Mouse (Mus musculus) stomach, embryonic 15.5 days (tissue): ENCODE results near the gene Gls2. TPM values are rescaled to one million over a fixed set of nuclear protein-coding genes. Genes with fewer than 3 reads are reported as not detected.
A peak's percentile ranks its signal among the peaks of the same experiment; 100 is the strongest.

Experiments
- ATAC-seq: fragments of 200-750 bp; cut with Nextera tagmentation; 2 replicates; pipeline ENCODE4 v1.8.0; 2017; ENCODE audit warnings: low read depth, moderate number of reproducible peaks, moderate TSS enrichment; ENCODE audit not compliant: insufficient read depth, low FRiP score
- H3K27ac ChIP-seq: fragments of 300-500 bp; sonication (generic); 2 replicates; pipeline ENCODE4 v1.5.1; 2015; ENCODE audit warnings: mild to moderate bottlenecking, inconsistent platforms
- H3K27me3 ChIP-seq: fragments of 300-500 bp; sonication (generic); replicated peaks from 2 replicates; pipeline ENCODE4 v1.6.1; 2015; ENCODE audit warnings: inconsistent platforms
- H3K36me3 ChIP-seq: fragments of 300-500 bp; sonication (generic); 2 replicates; pipeline ENCODE4 v1.6.1; 2015; ENCODE audit warnings: inconsistent platforms
- H3K4me1 ChIP-seq: fragments of 300-500 bp; sonication (generic); 2 replicates; pipeline ENCODE4 v1.6.1; 2015; ENCODE audit warnings: inconsistent platforms
- H3K4me2 ChIP-seq: fragments of 300-500 bp; sonication (generic); 2 replicates; pipeline ENCODE4 v1.6.1; 2015; ENCODE audit warnings: mild to moderate bottlenecking, inconsistent platforms
- H3K4me3 ChIP-seq: fragments of 300-500 bp; sonication (generic); replicated peaks from 2 replicates; pipeline ENCODE4 v1.5.1; 2015; ENCODE audit warnings: inconsistent platforms
- H3K9ac ChIP-seq: fragments of 300-500 bp; sonication (generic); 2 replicates; pipeline ENCODE4 v1.6.1; 2015; ENCODE audit warnings: inconsistent platforms
- H3K9me3 ChIP-seq: fragments of 300-500 bp; sonication (generic); 2 replicates; pipeline ENCODE4 v1.6.1; 2016; ENCODE audit warnings: inconsistent platforms
- WGBS: fragments of 180-500 bp; shearing (Covaris S2); methylation state at CpG from one replicate; pipeline ENCODE4 v1.1.7; 2015; 5-methylcytosine and 5-hydroxymethylcytosine counted together
- polyA plus RNA-seq: library from polyadenylated mRNA; unstranded; fragments of >200 nt; fragmentation: Nextera tagmentation; extraction: Ambion mirVana; gene quantifications from 2 replicates; pipeline ENCODE4 v1.2.1, GENCODE M21; 2015

Gene Gls2
- polyA plus RNA-seq, 1 experiment from 2014 or later, result 4.3 TPM

GRCm38 (mm10) chr10:128239140-128239539 lies 44.9 kb downstream of the Gls2 start:
- Histone ChIP-seq H3K4me2 (no peak overlapping the region), H3K9me3 (no peaks in the 10 kb centered on the region), H3K36me3 (peaks cover 34% of the 10 kb centered on the region), H3K4me3 (no peak overlapping the region), H3K27me3 (no peaks in the 10 kb centered on the region), H3K27ac (no peak overlapping the region), H3K9ac (no peak overlapping the region), H3K4me1 (no peaks in the 10 kb centered on the region)
- WGBS, result 91% methylated on average over 4 of the region's 4 CpGs
- no peak for ATAC-seq

- Histone ChIP-seq H3K4me1 (no peaks in the 10 kb centered on the region), H3K4me3 (no peak overlapping the region), H3K36me3 (peaks cover 40% of the 10 kb centered on the region), H3K27me3 (no peaks in the 10 kb centered on the region), H3K9ac (no peak overlapping the region), H3K27ac (no peak overlapping the region), H3K9me3 (no peaks in the 10 kb centered on the region), H3K4me2 (no peak overlapping the region)
- ATAC-seq, result no peak
- 79% methylated on average over 18 of the region's 18 CpGs for WGBS
Observed at GRCm38 (mm10) chr10:128240131-128240530, 45.9 kb downstream of the Gls2 start.

- no peak overlapping the region for H3K4me2 ChIP-seq
- no peak overlapping the region for H3K27ac ChIP-seq
- 91% methylated on average over 8 of the region's 8 CpGs for WGBS
- no peak overlapping the region for H3K9ac ChIP-seq
- no peaks in the 10 kb centered on the region for H3K4me1 ChIP-seq
- no peaks in the 10 kb centered on the region for H3K9me3 ChIP-seq
- peaks cover 62% of the 10 kb centered on the region for H3K36me3 ChIP-seq
- no peak for ATAC-seq
- no peak overlapping the region for H3K4me3 ChIP-seq
- H3K27me3 ChIP-seq, result no peaks in the 10 kb centered on the region
Observed at GRCm38 (mm10) chr10:128243252-128243651, 49.0 kb downstream of the Gls2 start.

GRCm38 (mm10) chr10:128244121-128244520 lies 49.9 kb downstream of the Gls2 start:
- Histone ChIP-seq H3K4me1 (no peaks in the 10 kb centered on the region), H3K36me3 (peaks cover 67% of the 10 kb centered on the region), H3K4me2 (no peak overlapping the region), H3K9me3 (no peaks in the 10 kb centered on the region), H3K9ac (no peak overlapping the region), H3K4me3 (no peak overlapping the region), H3K27ac (no peak overlapping the region), H3K27me3 (no peaks in the 10 kb centered on the region)
- no peak for ATAC-seq
- 93% methylated on average over 15 of the region's 15 CpGs for WGBS

GRCm38 (mm10) chr10:128247020-128247732 lies 52.9 kb downstream of the Gls2 start:
- H3K4me1 ChIP-seq, result no peaks in the 10 kb centered on the region
- no peak overlapping the region for H3K9ac ChIP-seq
- H3K27ac ChIP-seq, result no peak overlapping the region
- peaks cover 70% of the 10 kb centered on the region for H3K36me3 ChIP-seq
- H3K27me3 ChIP-seq, result no peaks in the 10 kb centered on the region
- WGBS, result 81% methylated on average over 17 of the region's 17 CpGs
- H3K4me2 ChIP-seq, result no peak overlapping the region
- H3K4me3 ChIP-seq, result no peak overlapping the region
- no peaks in the 10 kb centered on the region for H3K9me3 ChIP-seq
- no peak for ATAC-seq

- no peaks in the 10 kb centered on the region for H3K9me3 ChIP-seq
- peaks cover 49% of the 10 kb centered on the region for H3K36me3 ChIP-seq
- H3K27ac ChIP-seq, result no peak overlapping the region
- H3K27me3 ChIP-seq, result no peaks in the 10 kb centered on the region
- no peak overlapping the region for H3K4me3 ChIP-seq
- H3K4me1 ChIP-seq, result no peaks in the 10 kb centered on the region
- 92% methylated on average over 13 of the region's 13 CpGs for WGBS
- no peak for ATAC-seq
- H3K4me2 ChIP-seq, result no peak overlapping the region
- no peak overlapping the region for H3K9ac ChIP-seq
Observed at GRCm38 (mm10) chr10:128250565-128250964, 56.3 kb downstream of the Gls2 start.

GRCm38 (mm10) chr10:128253677-128254255 lies 59.5 kb downstream of the Gls2 start, which contains the start of gene Apon:
Apon (plus strand) TSS chr10:128254096.
- H3K36me3 ChIP-seq, result peaks cover 24% of the 10 kb centered on the region
- H3K4me2 ChIP-seq, result no peak within 1 kb of the TSS
- no peak within 1 kb of the TSS for H3K9ac ChIP-seq
- H3K27ac ChIP-seq, result no peak within 1 kb of the TSS
- no peak within 1 kb of the TSS for H3K4me3 ChIP-seq
- H3K4me1 ChIP-seq, result no peaks in the 10 kb centered on the region
- H3K9me3 ChIP-seq, result no peaks in the 10 kb centered on the region
- no peaks in the 10 kb centered on the region for H3K27me3 ChIP-seq
- ATAC-seq, result no peak
- 76% methylated on average over 4 of the region's 4 CpGs for WGBS

- no peak overlapping the region for H3K9ac ChIP-seq
- no peaks in the 10 kb centered on the region for H3K27me3 ChIP-seq
- 82% methylated on average over 8 of the region's 8 CpGs for WGBS
- H3K36me3 ChIP-seq, result peaks cover 4% of the 10 kb centered on the region
- no peaks in the 10 kb centered on the region for H3K9me3 ChIP-seq
- no peak overlapping the region for H3K4me2 ChIP-seq
- no peak for ATAC-seq
- H3K4me1 ChIP-seq, result no peaks in the 10 kb centered on the region
- no peak overlapping the region for H3K27ac ChIP-seq
- H3K4me3 ChIP-seq, result no peak overlapping the region
Observed at GRCm38 (mm10) chr10:128255925-128256324, 61.7 kb downstream of the Gls2 start.

- ATAC-seq, result no peak
- H3K4me2 ChIP-seq, result no peak overlapping the region
- WGBS, result 86% methylated on average over 8 of the region's 8 CpGs
- H3K9me3 ChIP-seq, result no peaks in the 10 kb centered on the region
- H3K36me3 ChIP-seq, result no peaks in the 10 kb centered on the region; the same call in 1 of the 2 replicates
- H3K9ac ChIP-seq, result no peak overlapping the region
- no peak overlapping the region for H3K27ac ChIP-seq
- H3K27me3 ChIP-seq, result no peaks in the 10 kb centered on the region
- H3K4me3 ChIP-seq, result no peak overlapping the region
- no peaks in the 10 kb centered on the region for H3K4me1 ChIP-seq
Observed at GRCm38 (mm10) chr10:128256328-128256727, 62.1 kb downstream of the Gls2 start.

- no peaks in the 10 kb centered on the region for H3K4me1 ChIP-seq
- WGBS, result 57% methylated on average over 4 of the region's 4 CpGs
- H3K27me3 ChIP-seq, result no peaks in the 10 kb centered on the region
- peak; percentile 22; the same call in 1 of the 2 replicates for ATAC-seq
- no peaks in the 10 kb centered on the region for H3K36me3 ChIP-seq
- H3K4me2 ChIP-seq, result no peak overlapping the region
- H3K9me3 ChIP-seq, result no peaks in the 10 kb centered on the region
- no peak overlapping the region for H3K27ac ChIP-seq
- no peak overlapping the region for H3K9ac ChIP-seq
- H3K4me3 ChIP-seq, result no peak overlapping the region
Observed at GRCm38 (mm10) chr10:128258953-128259352, 64.7 kb downstream of the Gls2 start.
